Mouse (Mus musculus) limb, embryonic 10.5 days (tissue): ENCODE data around the gene Psors1c2. TPM values are rescaled to one million over a fixed set of nuclear protein-coding genes. Genes with fewer than 3 reads are reported as not detected.
"Not testable (repeated sequence)": the region's sequence is repeated elsewhere in the genome, so short reads cannot be mapped to it uniquely, and the experiment has no call there.

ENCODE experiments used
- DNase-seq: peaks from one replicate; pipeline ENCODE4 v3.0.0-alpha.2; 2017; ENCODE audit warnings: low spot score
- H3K27ac ChIP-seq: fragments of 300-500 bp; sonication (generic); 2 replicates; pipeline ENCODE4 v1.5.1; 2016; ENCODE audit warnings: mild to moderate bottlenecking
- H3K27me3 ChIP-seq: fragments of 300-500 bp; sonication (generic); 2 replicates; pipeline ENCODE4 v1.6.1; 2016; ENCODE audit warnings: low read depth, mild to moderate bottlenecking; ENCODE audit not compliant: poor library complexity, severe bottlenecking
- H3K36me3 ChIP-seq: fragments of 300-500 bp; sonication (generic); 2 replicates; pipeline ENCODE4 v1.6.1; 2016; ENCODE audit warnings: mild to moderate bottlenecking, moderate library complexity
- H3K4me1 ChIP-seq: fragments of 300-500 bp; sonication (generic); 2 replicates; pipeline ENCODE4 v1.6.1; 2016
- H3K4me3 ChIP-seq: fragments of 300-500 bp; sonication (generic); 2 replicates; pipeline ENCODE4 v1.5.1; 2016; ENCODE audit warnings: mild to moderate bottlenecking, moderate library complexity
- H3K9me3 ChIP-seq: fragments of 300-500 bp; sonication (generic); replicated peaks from 2 replicates; pipeline ENCODE4 v1.6.1; 2016; ENCODE audit warnings: mild to moderate bottlenecking
- WGBS: fragments of 180-500 bp; shearing (Covaris S2); methylation state at CpG from one replicate; pipeline ENCODE4 v1.1.7; 2016; 5-methylcytosine and 5-hydroxymethylcytosine counted together
- polyA plus RNA-seq: library from polyadenylated mRNA; unstranded; fragments of >200 nt; fragmentation: Nextera tagmentation; extraction: Ambion mirVana; gene quantifications from 2 replicates; pipeline ENCODE4 v1.2.1, GENCODE M21; 2016

The Psors1c2 gene
- polyA plus RNA-seq, 1 experiment from 2014 or later: 1.4 TPM

GRCm38 (mm10) chr17:35507556-35508260 lies 25.3 kb upstream of the Psors1c2 start:
- Histone ChIP-seq H3K9me3 (no peaks in the 10 kb centered on the region), H3K27me3 (peaks cover 53% of the 10 kb centered on the region), H3K36me3 (peaks cover 6% of the 10 kb centered on the region; the same call in 1 of the 2 replicates), H3K27ac (no peak overlapping the region), H3K4me3 (no peak overlapping the region), H3K4me1 (peaks cover 19% of the 10 kb centered on the region)
- DNase-seq: no peak
- WGBS: 23% methylated on average over 13 of the region's 13 CpGs

DNA sequence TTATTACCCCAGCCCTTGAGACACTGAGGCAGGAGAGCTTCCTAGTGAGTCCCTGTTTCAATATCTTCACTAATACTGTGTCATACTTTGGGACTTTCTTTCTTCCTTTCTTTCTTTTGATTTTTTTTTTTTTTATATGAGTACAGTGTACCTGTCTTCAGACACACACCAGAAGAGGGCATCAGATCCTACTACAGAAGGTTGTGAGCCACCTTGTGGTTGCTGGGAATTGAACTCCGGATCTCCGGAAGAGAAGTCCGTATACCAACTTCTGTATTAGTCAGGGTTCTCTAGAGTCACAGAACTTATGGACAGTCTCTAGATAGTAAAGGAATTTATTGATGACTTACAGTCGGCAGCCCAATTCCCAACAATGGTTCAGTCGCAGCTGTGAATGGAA lies 24.7 kb upstream of the Psors1c2 start:
- H3K9me3 ChIP-seq, H3K27ac ChIP-seq, H3K4me3 ChIP-seq, DNase-seq, H3K36me3 ChIP-seq: not testable (repeated sequence)
- H3K4me1 ChIP-seq: peaks cover 17% of the 10 kb centered on the region
- peaks cover 53% of the 10 kb centered on the region for H3K27me3 ChIP-seq
- whole genome bisulfite sequencing: 59% methylated on average over 5 of the region's 5 CpGs

- WGBS: 50% methylated on average over 8 of the region's 8 CpGs
- Histone ChIP-seq H3K4me1 (peaks cover 16% of the 10 kb centered on the region), H3K27me3 (peaks cover 47% of the 10 kb centered on the region), H3K4me3 (no peak overlapping the region), H3K36me3 (peaks cover 12% of the 10 kb centered on the region), H3K27ac (no peak overlapping the region), H3K9me3 (no peaks in the 10 kb centered on the region)
- DNase-seq: no peak
These were observed 23.7 kb upstream of the Psors1c2 start for GRCm38 (mm10) chr17:35509284-35509683.

DNA sequence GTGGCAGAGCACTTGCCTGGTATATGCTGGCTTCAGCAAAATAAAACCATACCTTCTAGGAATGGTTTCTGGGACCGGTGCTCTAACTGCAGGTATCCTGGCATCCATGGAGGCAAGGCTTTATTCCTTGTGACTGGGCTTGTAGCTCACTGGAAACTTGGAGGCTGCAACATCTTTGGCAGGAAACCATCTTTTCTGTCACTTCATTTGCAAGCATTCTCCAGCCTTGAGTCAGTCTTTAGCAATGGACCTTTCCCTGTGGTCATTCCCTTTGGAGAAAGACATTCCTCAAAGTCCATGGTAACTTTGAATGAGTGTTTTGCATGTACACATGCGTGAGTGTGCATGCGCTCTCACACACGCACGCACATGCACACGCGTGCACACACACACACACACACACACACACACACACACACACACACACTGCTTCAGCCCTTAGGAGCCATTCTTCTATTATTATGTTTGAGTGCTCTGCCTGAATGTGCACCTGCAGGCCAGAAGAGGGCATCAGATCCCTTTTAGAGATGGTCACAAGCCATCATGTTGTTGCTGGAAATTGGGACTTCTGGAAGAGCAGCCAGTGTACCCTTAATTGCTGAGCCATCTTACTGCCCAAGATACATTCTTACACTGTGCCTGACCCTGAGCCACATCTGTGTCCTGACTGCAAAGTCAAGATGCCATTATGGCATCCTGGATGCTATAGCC lies 19.9 kb upstream of the Psors1c2 start:
- DNase-seq: no peak
- no peaks in the 10 kb centered on the region for H3K9me3 ChIP-seq
- H3K4me1 ChIP-seq: peaks cover 30% of the 10 kb centered on the region
- no peak overlapping the region for H3K4me3 ChIP-seq
- peaks cover 16% of the 10 kb centered on the region for H3K36me3 ChIP-seq
- WGBS: 90% methylated on average over 7 of the region's 7 CpGs
- H3K27ac ChIP-seq: no peak overlapping the region
- peaks cover 9% of the 10 kb centered on the region for H3K27me3 ChIP-seq

DNA sequence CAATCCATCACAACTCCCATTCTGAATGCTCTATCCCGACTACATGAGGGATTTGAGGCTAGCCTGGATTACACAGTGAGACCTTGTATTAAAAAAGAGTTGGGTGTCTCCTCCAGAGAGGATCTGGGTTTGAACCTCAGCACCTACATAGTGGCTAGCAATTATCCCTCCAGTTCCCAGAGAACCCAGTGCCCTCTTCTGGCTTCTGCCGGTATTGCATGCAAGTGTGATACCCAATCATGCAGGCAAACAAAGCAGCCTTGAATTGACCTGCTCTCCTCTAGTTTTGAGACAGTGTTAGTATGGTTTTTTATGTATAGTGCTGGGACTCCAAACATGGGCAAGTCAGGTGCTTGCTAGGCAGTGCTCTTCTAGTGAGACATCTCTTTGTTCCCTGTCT lies 19.1 kb upstream of the Psors1c2 start:
- peak; percentile 89 for DNase-seq
- WGBS: 13% methylated on average over 2 of the region's 2 CpGs
- H3K4me1 ChIP-seq: peaks cover 34% of the 10 kb centered on the region
- H3K27me3 ChIP-seq: peaks cover 2% of the 10 kb centered on the region; the same call in 1 of the 2 replicates
- H3K4me3 ChIP-seq: peak overlapping the region; percentile 72; the same call in 1 of the 2 replicates
- H3K27ac ChIP-seq: 0 out of 2 replicates have a peak overlapping the region, but pooled peaks have one; percentile 64
- H3K9me3 ChIP-seq: no peaks in the 10 kb centered on the region
- H3K36me3 ChIP-seq: peaks cover 16% of the 10 kb centered on the region

- peaks cover 34% of the 10 kb centered on the region for H3K4me1 ChIP-seq
- no peak for DNase-seq
- peak overlapping the region; percentile 64 for H3K27ac ChIP-seq
- peak overlapping the region; percentile 72 for H3K4me3 ChIP-seq
- no peaks in the 10 kb centered on the region for H3K27me3 ChIP-seq
- no peaks in the 10 kb centered on the region for H3K9me3 ChIP-seq
- H3K36me3 ChIP-seq: peaks cover 16% of the 10 kb centered on the region
- 23% methylated on average over 6 of the region's 6 CpGs for WGBS
These were observed 18.2 kb upstream of the Psors1c2 start for GRCm38 (mm10) chr17:35514756-35515155.

GRCm38 (mm10) chr17:35515911-35516640 lies 16.9 kb upstream of the Psors1c2 start:
- DNase-seq: peak; percentile 67
- peak overlapping the region; percentile 85 for H3K27ac ChIP-seq

DNA sequence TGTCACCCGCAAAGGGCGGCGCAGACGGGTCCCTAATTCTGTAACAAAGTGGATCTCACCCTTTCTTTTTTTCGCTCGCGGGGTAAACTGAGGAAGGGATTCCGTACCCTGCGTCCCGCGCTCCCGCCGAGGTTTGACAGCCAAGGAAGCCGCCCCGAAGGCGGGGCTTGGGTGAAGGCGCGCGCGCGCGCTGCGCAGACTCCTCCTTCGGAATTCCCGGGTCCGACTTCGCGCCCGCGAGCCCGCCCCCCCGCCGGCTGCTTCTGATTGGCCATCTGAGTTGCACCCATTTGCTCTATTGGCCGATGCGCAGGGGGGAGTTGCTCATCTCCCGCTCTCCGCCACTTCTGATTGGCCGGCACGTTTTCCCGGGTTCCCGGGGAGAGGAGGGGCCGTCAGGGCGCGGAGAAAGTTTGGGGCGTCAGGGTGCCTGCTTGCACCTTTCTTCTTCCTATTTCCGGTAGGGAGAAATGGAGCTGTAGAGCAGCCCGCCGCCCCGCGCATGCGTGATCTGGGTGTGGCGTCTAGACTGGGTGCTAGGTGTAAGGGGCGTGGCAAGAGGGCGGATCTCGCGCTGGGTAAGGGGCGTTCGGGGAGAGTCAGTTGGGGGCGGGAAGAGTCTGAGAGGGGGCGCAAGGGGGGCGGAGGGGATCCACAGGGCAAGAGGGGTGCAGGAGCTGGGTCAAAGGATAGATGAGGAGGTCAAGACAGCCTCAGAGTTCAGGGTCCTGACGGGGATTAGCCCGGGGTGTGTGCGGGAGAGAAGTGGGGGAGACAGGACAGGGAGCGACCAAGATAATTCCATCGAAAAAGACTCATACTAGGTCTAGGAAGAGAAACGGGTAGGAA lies 16.1 kb upstream of the Psors1c2 start, which contains the start of the genes Tcf19 and Cchcr1:
Tcf19 (minus strand) TSS at position 173 of the 849 bp plus-strand sequence.
Cchcr1 (plus strand) TSS at position 449 of the 849 bp plus-strand sequence.
- Histone ChIP-seq H3K4me3 (peak within 1 kb of the TSS; percentile 72), H3K27ac (peak within 1 kb of the TSS; percentile 85), H3K9me3 (no peaks in the 10 kb centered on the region), H3K27me3 (no peaks in the 10 kb centered on the region), H3K4me1 (peaks cover 34% of the 10 kb centered on the region), H3K36me3 (peaks cover 32% of the 10 kb centered on the region)
- WGBS: under 1% methylated on average over 67 of the region's 67 CpGs
- peak; percentile 98 for DNase-seq

More at GRCm38 (mm10) chr17:35515911-35516640, 16.9 kb upstream of the Psors1c2 start:
- peaks cover 26% of the 10 kb centered on the region for H3K36me3 ChIP-seq
- no peaks in the 10 kb centered on the region for H3K9me3 ChIP-seq
- no peaks in the 10 kb centered on the region for H3K27me3 ChIP-seq
- WGBS: 6% methylated on average over 25 of the region's 25 CpGs
- peaks cover 34% of the 10 kb centered on the region for H3K4me1 ChIP-seq
- H3K4me3 ChIP-seq: peak overlapping the region; percentile 72

DNA sequence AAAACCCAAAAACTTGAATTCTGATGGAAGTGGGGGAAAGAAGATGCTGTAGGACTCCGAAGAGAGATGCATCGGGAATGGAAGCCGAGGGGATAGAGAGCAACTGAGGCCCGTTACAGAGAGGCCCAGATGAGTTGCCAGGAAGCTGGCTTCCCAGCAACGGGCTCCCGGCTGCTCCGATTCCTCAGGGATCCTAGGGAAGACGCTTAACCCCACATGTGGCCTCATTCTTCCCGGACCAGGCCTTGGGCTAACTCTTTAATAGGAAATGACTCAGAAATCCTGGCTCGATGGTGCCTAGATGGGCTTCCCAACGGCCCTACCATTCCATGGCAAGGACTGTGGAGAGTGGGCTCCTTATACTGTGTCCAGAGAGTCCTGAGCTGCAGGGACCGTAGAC lies 15.5 kb upstream of the Psors1c2 start:
- Histone ChIP-seq H3K4me1 (peaks cover 34% of the 10 kb centered on the region), H3K9me3 (no peaks in the 10 kb centered on the region), H3K27ac (peak overlapping the region; percentile 85), H3K36me3 (peaks cover 32% of the 10 kb centered on the region), H3K27me3 (no peaks in the 10 kb centered on the region), H3K4me3 (peak overlapping the region; percentile 72)
- 12% methylated on average over 12 of the region's 12 CpGs for WGBS
- DNase-seq: no peak

DNA sequence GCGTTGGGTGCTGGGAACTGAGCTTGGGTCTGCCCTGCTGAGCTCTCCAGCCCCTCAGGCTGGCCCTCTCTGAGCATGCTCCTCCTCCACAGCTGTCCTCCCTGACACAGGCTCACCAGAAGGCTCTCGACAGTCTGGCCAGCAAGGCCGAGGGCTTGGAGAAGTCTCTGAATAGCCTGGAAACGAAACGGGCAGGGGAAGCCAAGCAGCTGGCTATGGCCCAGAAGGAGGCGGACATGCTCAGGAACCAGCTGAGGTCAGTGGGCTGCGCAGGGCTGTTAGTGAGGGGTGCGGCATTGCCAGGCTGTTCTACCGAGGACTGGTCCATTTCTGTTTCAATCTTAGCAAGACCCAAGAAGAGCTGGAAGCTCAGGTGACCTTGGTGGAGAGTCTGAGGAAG lies 8.6 kb upstream of the Psors1c2 start:
- Histone ChIP-seq H3K4me3 (no peak overlapping the region), H3K4me1 (no peaks in the 10 kb centered on the region), H3K27me3 (no peaks in the 10 kb centered on the region), H3K27ac (no peak overlapping the region), H3K36me3 (peaks cover 82% of the 10 kb centered on the region), H3K9me3 (no peaks in the 10 kb centered on the region)
- WGBS: 91% methylated on average over 9 of the region's 9 CpGs
- DNase-seq: no peak

DNA sequence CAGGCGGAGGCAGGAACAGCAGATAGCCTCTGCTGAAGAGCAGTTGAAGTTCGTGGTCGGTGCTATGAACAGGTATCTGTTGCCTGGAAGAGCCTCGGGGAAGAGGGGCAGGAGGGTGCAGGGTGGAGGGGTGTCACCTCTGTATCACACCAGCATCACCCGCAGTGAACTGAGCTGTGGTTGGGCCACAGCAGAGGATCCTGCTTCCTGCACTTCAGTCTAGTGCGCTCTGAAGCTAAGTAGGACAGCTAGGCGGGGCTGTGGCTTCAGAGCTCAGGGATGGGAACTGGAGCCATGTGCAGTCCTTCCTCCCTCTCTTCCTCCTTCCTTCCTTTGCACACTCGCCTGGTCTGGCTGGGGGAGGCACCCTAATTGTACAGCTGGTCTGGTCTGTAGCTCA lies 6.4 kb upstream of the Psors1c2 start:
- Histone ChIP-seq H3K9me3 (no peaks in the 10 kb centered on the region), H3K36me3 (peaks cover 82% of the 10 kb centered on the region), H3K4me1 (no peaks in the 10 kb centered on the region), H3K27ac (no peak overlapping the region), H3K4me3 (no peak overlapping the region), H3K27me3 (no peaks in the 10 kb centered on the region)
- 81% methylated on average over 8 of the region's 8 CpGs for WGBS
- no peak for DNase-seq

- Histone ChIP-seq H3K27me3 (no peaks in the 10 kb centered on the region), H3K9me3 (no peaks in the 10 kb centered on the region), H3K36me3 (peaks cover 36% of the 10 kb centered on the region), H3K27ac (no peak overlapping the region), H3K4me3 (no peak overlapping the region), H3K4me1 (peaks cover 9% of the 10 kb centered on the region)
- 3% methylated on average over 3 of the region's 3 CpGs for WGBS
- DNase-seq: no peak
These were observed 641 bp upstream of the Psors1c2 start for GRCm38 (mm10) chr17:35532360-35532759.
